Comparison of ENCODE assay signal across 8 mouse cellular contexts in the genomic region with DNA sequence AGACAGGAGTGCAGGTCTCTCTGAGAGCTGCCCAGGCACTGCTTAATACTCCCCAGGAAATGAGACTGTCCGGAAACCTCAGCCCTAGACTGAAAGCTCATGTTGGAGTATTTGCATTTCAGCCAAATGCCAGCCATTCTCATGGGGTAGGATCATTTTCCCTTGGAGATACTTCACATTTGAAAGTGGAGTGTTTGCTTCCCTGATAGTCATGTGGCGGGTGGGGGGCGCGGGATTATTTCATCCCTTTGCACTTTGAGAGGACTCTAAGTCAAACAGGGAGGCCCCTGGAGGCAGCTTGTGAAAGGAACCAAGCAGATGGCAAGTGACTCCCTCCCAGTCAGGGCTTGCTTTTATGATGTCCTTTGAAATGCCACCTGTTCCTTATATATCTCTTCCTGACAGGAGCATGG. TPM values are rescaled to one million over a fixed set of nuclear protein-coding genes. Genes with fewer than 3 reads are reported as not detected.
DNase-seq lines count a peak whose midpoint lies in the region; ATAC-seq and TF ChIP-seq lines count a peak whose summit lies in the region.
"Had no signal": no experiment of that assay in that cellular context is flagged by ENCODE, and none has a peak within 500 bp of the region (broad histone marks: within the 10 kb centered on the region; RNA-seq: fewer than 3 reads in every experiment).

No protein-coding gene starts in this region.

- H3K9me3 ChIP-seq in liver, embryonic 11.5 days (ENCODE audit: control insufficient read depth, low read length): no peaks in the 10 kb centered on the region
- no peaks in the 10 kb centered on the region for H3K9me3 ChIP-seq in limb, embryonic 13.5 days
- H3K9me3 ChIP-seq in neural tube, embryonic 11.5 days (ENCODE audit: control insufficient read depth, low read length): no peaks in the 10 kb centered on the region

- peaks cover 35% of the 10 kb centered on the region for H3K4me1 ChIP-seq in liver, adult 2 months (ENCODE audit: control insufficient read depth, insufficient read depth, low read length)
- no peaks in the 10 kb centered on the region; the same call in 1 of the 2 replicates for H3K4me1 ChIP-seq in liver, embryonic 11.5 days (replicated peaks; ENCODE audit: control insufficient read depth, insufficient read depth, low read length)
- peaks cover 11% of the 10 kb centered on the region for H3K4me1 ChIP-seq in embryonic fibroblast, embryonic 13.5 days (ENCODE audit: control insufficient read depth, insufficient read depth, low read length)
- peaks cover 3% of the 10 kb centered on the region for H3K4me1 ChIP-seq in limb, embryonic 13.5 days
- peaks cover 12% of the 10 kb centered on the region for H3K4me1 ChIP-seq in neural tube, embryonic 11.5 days (ENCODE audit: control insufficient read depth, insufficient read depth, low read length)

- H3K79me2 ChIP-seq in liver, adult 2 months (ENCODE audit: control insufficient read depth, insufficient read depth, low read length): no peaks in the 10 kb centered on the region

- TF ChIP-seq CTCF in liver, adult 2 months (IDR thresholded peaks at IDR 0.05; ENCODE audit: low read depth, low read length): no peak
- TF ChIP-seq CTCF in embryonic fibroblast, embryonic 13.5 days (IDR thresholded peaks at IDR 0.05; ENCODE audit: borderline replicate concordance, insufficient read depth, low read length): no peak

- WGBS in liver, adult 2 months: 85% methylated on average over 4 of the region's 4 CpGs
- 58% methylated on average over 4 of the region's 4 CpGs for WGBS in liver, embryonic 11.5 days
- 22% methylated on average over 4 of the region's 4 CpGs for WGBS in limb, embryonic 13.5 days
- WGBS in neural tube, embryonic 11.5 days: 1% methylated on average over 4 of the region's 4 CpGs

- H3K9ac ChIP-seq in liver, adult 2 months (ENCODE audit: low read depth, low read length): no peak overlapping the region
- no peak overlapping the region for H3K9ac ChIP-seq in liver, embryonic 11.5 days (ENCODE audit: low read depth, low read length)
- no peak overlapping the region for H3K9ac ChIP-seq in limb, embryonic 13.5 days
- no peak overlapping the region for H3K9ac ChIP-seq in neural tube, embryonic 11.5 days (ENCODE audit: low read length)

- H3K4me2 ChIP-seq in liver, embryonic 11.5 days: no peak overlapping the region
- H3K4me2 ChIP-seq in limb, embryonic 13.5 days (replicated peaks): no peak overlapping the region
- no peak overlapping the region for H3K4me2 ChIP-seq in neural tube, embryonic 11.5 days (ENCODE audit: low read depth)

- no peak for TF ChIP-seq POLR2A in liver, adult 2 months (IDR thresholded peaks at IDR 0.05; ENCODE audit: extremely low read depth, insufficient read depth, low read length)
- TF ChIP-seq POLR2A in embryonic fibroblast, embryonic 13.5 days (IDR thresholded peaks at IDR 0.05; ENCODE audit: low read depth, low read length): no peak

- no peak for ATAC-seq in liver, embryonic 11.5 days (replicated peaks; ENCODE audit: low FRiP score)
- 0 out of 2 replicates have a peak, but pooled peaks have one; percentile 44 for ATAC-seq in limb, embryonic 13.5 days (ENCODE audit: low FRiP score, low read depth)
- peak; percentile 56 for ATAC-seq in neural tube, embryonic 11.5 days (ENCODE audit: insufficient read depth, low FRiP score, low TSS enrichment)

- H3K4me3 ChIP-seq in liver, adult 2 months (ENCODE audit: insufficient read depth, low read depth, low read length): no peak overlapping the region
- H3K4me3 ChIP-seq in liver, embryonic 11.5 days (ENCODE audit: low read depth, low read length): no peak overlapping the region
- no peak overlapping the region for H3K4me3 ChIP-seq in embryonic fibroblast, embryonic 13.5 days (ENCODE audit: insufficient read depth, low read length)
- H3K4me3 ChIP-seq in limb, embryonic 13.5 days: no peak overlapping the region
- H3K4me3 ChIP-seq in neural tube, embryonic 11.5 days (ENCODE audit: low read depth, low read length): no peak overlapping the region

- H3K27ac ChIP-seq in liver, adult 2 months (replicated peaks; ENCODE audit: insufficient read depth, low read depth, low read length): peak overlapping the region; percentile 90
- H3K27ac ChIP-seq in liver, embryonic 11.5 days (ENCODE audit: low read depth, low read length): no peak overlapping the region
- peak overlapping the region; percentile 65 for H3K27ac ChIP-seq in embryonic fibroblast, embryonic 13.5 days (ENCODE audit: insufficient read depth, low read length)
- no peak overlapping the region for H3K27ac ChIP-seq in limb, embryonic 13.5 days
- peak overlapping the region; percentile 49; the same call in 1 of the 2 replicates for H3K27ac ChIP-seq in neural tube, embryonic 11.5 days (ENCODE audit: low read depth, low read length)

- H3K27me3 ChIP-seq in liver, adult 2 months (ENCODE audit: control insufficient read depth, insufficient read depth, low read length): no peaks in the 10 kb centered on the region
- H3K27me3 ChIP-seq in liver, embryonic 11.5 days (replicated peaks; ENCODE audit: control insufficient read depth, insufficient read depth, low read length): no peaks in the 10 kb centered on the region
- no peaks in the 10 kb centered on the region for H3K27me3 ChIP-seq in limb, embryonic 13.5 days
- H3K27me3 ChIP-seq in neural tube, embryonic 11.5 days (ENCODE audit: control insufficient read depth, insufficient read depth, low read length): no peaks in the 10 kb centered on the region

- no peak for DNase-seq in liver, adult 2 months (ENCODE audit: extremely low read depth, low read depth, low spot score)
- DNase-seq in liver, embryonic 11.5 days (ENCODE audit: low spot score): no peak
- peak; percentile 48 for DNase-seq in neural tube, embryonic 11.5 days (ENCODE audit: low spot score)
- DNase-seq in layer of hippocampus, postnatal 10 days (ENCODE audit: low spot score in 2 of 2): no peak
- DNase-seq in c-Kit-positive CD71-positive TER-119-positive erythroid progenitor cells, embryonic 14.5 days (ENCODE audit: low spot score): no peak
- DNase-seq: adrenal gland, adult 8-10 months had no signal

- peaks cover 29% of the 10 kb centered on the region for H3K36me3 ChIP-seq in liver, adult 2 months (ENCODE audit: control insufficient read depth, insufficient read depth, low read length)
- H3K36me3 ChIP-seq in liver, embryonic 11.5 days (ENCODE audit: control insufficient read depth, insufficient read depth, low read length): no peaks in the 10 kb centered on the region
- H3K36me3 ChIP-seq in limb, embryonic 13.5 days: peaks cover 35% of the 10 kb centered on the region
- H3K36me3 ChIP-seq in neural tube, embryonic 11.5 days (ENCODE audit: control insufficient read depth, insufficient read depth, low read length): no peaks in the 10 kb centered on the region

RNA-seq across cellular contexts. Expression of a gene that starts 2.6 kb away (rescaled TPM):
- 20.0 and 26.2 TPM in 2 replicates for total RNA-seq in liver, adult 2 months (2014; rRNA removed)
- polyA plus RNA-seq in liver, adult 2 months (2012; rRNA removed): 23.4 and 28.8 TPM in 2 replicates
- 23.8 and 26.2 TPM in 2 replicates for polyA plus RNA-seq in liver, embryonic 11.5 days (2014; fragmentation: Nextera tagmentation; extraction: Ambion mirVana)
- polyA plus RNA-seq in embryonic fibroblast, embryonic 13.5 days (2011; ENCODE audit: insufficient read length, low read depth, missing spikeins): 61.9 and 78.8 TPM in 2 replicates
- polyA plus RNA-seq in limb, embryonic 13.5 days (2015; fragmentation: Nextera tagmentation; extraction: Ambion mirVana): 26.2 and 31.3 TPM in 2 replicates
- polyA plus RNA-seq in neural tube, embryonic 11.5 days (2014; fragmentation: Nextera tagmentation; extraction: Ambion mirVana): 64.6 and 69.0 TPM in 2 replicates
- total RNA-seq in layer of hippocampus, postnatal 10 days (2021): 10 to 100 TPM; 54.9 to 60.6 TPM

RNA-seq across cellular contexts. Expression of a gene that starts 24.6 kb away (rescaled TPM):
- 96.4 and 118 TPM in 2 replicates for total RNA-seq in liver, adult 2 months (2014; rRNA removed)
- 52.5 and 70.6 TPM in 2 replicates for polyA plus RNA-seq in liver, adult 2 months (2012; rRNA removed)
- 25.0 and 30.0 TPM in 2 replicates for polyA plus RNA-seq in liver, embryonic 11.5 days (2014; fragmentation: Nextera tagmentation; extraction: Ambion mirVana)
- polyA plus RNA-seq in embryonic fibroblast, embryonic 13.5 days (2011; ENCODE audit: insufficient read length, low read depth, missing spikeins): 35.0 and 36.6 TPM in 2 replicates
- polyA plus RNA-seq in limb, embryonic 13.5 days (2015; fragmentation: Nextera tagmentation; extraction: Ambion mirVana): 45.7 and 50.4 TPM in 2 replicates
- 31.0 and 32.8 TPM in 2 replicates for polyA plus RNA-seq in neural tube, embryonic 11.5 days (2014; fragmentation: Nextera tagmentation; extraction: Ambion mirVana)
- 10 to 100 TPM; 19.2 to 21.0 TPM for total RNA-seq in layer of hippocampus, postnatal 10 days (2021)

RNA-seq across cellular contexts. Expression of a gene that starts 37.3 kb away (rescaled TPM):
- 34.0 and 37.1 TPM in 2 replicates for total RNA-seq in liver, adult 2 months (2014; rRNA removed)
- 25.5 and 26.8 TPM in 2 replicates for polyA plus RNA-seq in liver, adult 2 months (2012; rRNA removed)
- polyA plus RNA-seq in liver, embryonic 11.5 days (2014; fragmentation: Nextera tagmentation; extraction: Ambion mirVana): 47.7 and 54.2 TPM in 2 replicates
- polyA plus RNA-seq in embryonic fibroblast, embryonic 13.5 days (2011; ENCODE audit: insufficient read length, low read depth, missing spikeins): 65.9 and 73.9 TPM in 2 replicates
- 55.0 and 59.7 TPM in 2 replicates for polyA plus RNA-seq in limb, embryonic 13.5 days (2015; fragmentation: Nextera tagmentation; extraction: Ambion mirVana)
- 54.8 and 55.9 TPM in 2 replicates for polyA plus RNA-seq in neural tube, embryonic 11.5 days (2014; fragmentation: Nextera tagmentation; extraction: Ambion mirVana)
- total RNA-seq in layer of hippocampus, postnatal 10 days (2021): 10 to 100 TPM; 47.3 to 51.1 TPM

Comparison
In these comparisons a context has a peak if more than half of its experiments do, and no peak if none do; other contexts are left out.
1. H3K27ac ChIP-seq: peak in liver, adult 2 months (single experiment), embryonic fibroblast, embryonic 13.5 days (single experiment) and neural tube, embryonic 11.5 days (single experiment); none in liver, embryonic 11.5 days (single experiment) and limb, embryonic 13.5 days (single experiment).